Comparison of ENCODE assay signal across 9 mouse cellular contexts in the genomic region with DNA sequence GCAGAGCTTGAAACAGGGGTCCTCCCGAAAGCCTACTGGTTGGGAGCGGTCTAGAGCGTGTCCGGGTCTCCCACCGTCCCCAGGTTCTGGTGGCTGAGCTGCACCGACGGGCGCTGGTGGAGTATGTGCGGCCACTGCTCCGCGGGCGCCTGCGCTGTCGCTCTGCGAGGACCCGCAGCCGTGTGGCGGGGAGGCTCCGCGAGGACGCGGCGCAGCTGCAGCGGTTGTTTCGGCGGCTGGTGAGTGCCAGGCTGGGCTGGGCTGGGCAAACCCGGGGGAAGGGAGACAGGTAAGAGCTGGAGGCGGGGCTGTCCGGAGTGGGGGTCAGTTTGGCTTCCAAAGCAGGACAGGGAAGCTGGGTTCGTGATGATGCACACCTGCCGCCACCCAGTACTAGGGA. TPM values are rescaled to one million over a fixed set of nuclear protein-coding genes. Genes with fewer than 3 reads are reported as not detected.
A peak's percentile ranks its signal among the peaks of the same experiment; 100 is the strongest.
DNase-seq lines count a peak whose midpoint lies in the region; ATAC-seq and TF ChIP-seq lines count a peak whose summit lies in the region.
"Had no signal": no experiment of that assay in that cellular context is flagged by ENCODE, and none has a peak within 500 bp of the region (broad histone marks: within the 10 kb centered on the region; RNA-seq: fewer than 3 reads in every experiment).

No protein-coding gene starts in this region.

- ATAC-seq in heart, embryonic 12.5 days (ENCODE audit: insufficient number of reproducible peaks, low FRiP score): no peak
- 0 out of 2 replicates have a peak, but pooled peaks have one; percentile 35 for ATAC-seq in limb, embryonic 12.5 days (ENCODE audit: insufficient number of reproducible peaks, insufficient read depth, low FRiP score, low TSS enrichment, low read depth)

- no peak for TF ChIP-seq CTCF in cerebellum, adult 2 months (IDR thresholded peaks at IDR 0.05; ENCODE audit: borderline replicate concordance, insufficient read depth, low read depth, low read length)

- peak overlapping the region; percentile 44 for H3K4me2 ChIP-seq in heart, embryonic 12.5 days
- H3K4me2 ChIP-seq in limb, embryonic 12.5 days: peak overlapping the region; percentile 50

- intact Hi-C loops in heart, postnatal 14 days (cut with DNase I): no loop called here

- peaks cover 4% of the 10 kb centered on the region; the same call in 1 of the 2 replicates for H3K36me3 ChIP-seq in heart, embryonic 12.5 days
- H3K36me3 ChIP-seq in limb, embryonic 12.5 days: no peaks in the 10 kb centered on the region

- H3K27me3 ChIP-seq in heart, embryonic 12.5 days (replicated peaks): peaks cover 51% of the 10 kb centered on the region
- peaks cover 69% of the 10 kb centered on the region for H3K27me3 ChIP-seq in limb, embryonic 12.5 days
- no peaks in the 10 kb centered on the region; the same call in 1 of the 2 replicates for H3K27me3 ChIP-seq in cerebellum, adult 2 months (ENCODE audit: control insufficient read depth, insufficient read depth, low read length)

- H3K9ac ChIP-seq in heart, embryonic 12.5 days: no peak overlapping the region
- peak overlapping the region; percentile 27; the same call in 1 of the 2 replicates for H3K9ac ChIP-seq in limb, embryonic 12.5 days (replicated peaks)

- peak overlapping the region; percentile 21 for H3K4me3 ChIP-seq in heart, embryonic 12.5 days
- H3K4me3 ChIP-seq in limb, embryonic 12.5 days (replicated peaks): peak overlapping the region; percentile 32
- no peak overlapping the region for H3K4me3 ChIP-seq in cerebellum, adult 2 months (replicated peaks; ENCODE audit: insufficient read depth, low read depth, low read length)

- peaks cover 13% of the 10 kb centered on the region for H3K4me1 ChIP-seq in heart, embryonic 12.5 days (replicated peaks)
- peaks cover 17% of the 10 kb centered on the region for H3K4me1 ChIP-seq in limb, embryonic 12.5 days (replicated peaks)
- no peaks in the 10 kb centered on the region for H3K4me1 ChIP-seq in cerebellum, adult 2 months (ENCODE audit: control insufficient read depth, insufficient read depth, low read length)

- H3K27ac ChIP-seq in heart, embryonic 12.5 days (ENCODE audit: poor library complexity, severe bottlenecking): no peak overlapping the region
- 0 out of 2 replicates have a peak overlapping the region, but pooled peaks have one; percentile 17 for H3K27ac ChIP-seq in limb, embryonic 12.5 days
- no peak overlapping the region for H3K27ac ChIP-seq in cerebellum, adult 2 months (ENCODE audit: insufficient read depth, low read length)

- TF ChIP-seq POLR2A in cerebellum, adult 2 months (IDR thresholded peaks at IDR 0.05; ENCODE audit: borderline replicate concordance, insufficient read depth, low read length): no peak

- 23% methylated on average over 31 of the region's 31 CpGs for WGBS in heart, embryonic 12.5 days
- 4% methylated on average over 31 of the region's 31 CpGs for WGBS in limb, embryonic 12.5 days
- 4% methylated on average over 31 of the region's 31 CpGs for WGBS in cerebellum, adult 2 months

- no peak for DNase-seq in heart, postnatal 14 days
- peak; percentile 36 for DNase-seq in right cerebral cortex, postnatal 25 days
- no peak for DNase-seq in right cerebral cortex, adult 2 months (ENCODE audit: low spot score in 2 of 2)
- DNase-seq in cerebellum, adult 11 months: no peak
- no peak for DNase-seq in adrenal gland, adult (ENCODE audit: inconsistent age in 2 of 2, low spot score in 1 of 2)
- no peak for DNase-seq in cerebellum, adult 2 months
- DNase-seq: adrenal gland, postnatal 36 days had no signal

- H3K9me3 ChIP-seq in heart, embryonic 12.5 days (replicated peaks): no peaks in the 10 kb centered on the region
- H3K9me3 ChIP-seq in limb, embryonic 12.5 days: no peaks in the 10 kb centered on the region

RNA-seq across cellular contexts. Expression of a gene that starts 18.6 kb away (rescaled TPM):
- 2.4 TPM in 2 replicates for polyA plus RNA-seq in heart, embryonic 12.5 days (2016; fragmentation: Nextera tagmentation; extraction: Ambion mirVana)
- total RNA-seq in heart, postnatal 14 days (2021): 1 to 10 TPM; 2.0 to 2.2 TPM
- 3.6 and 4.1 TPM in 2 replicates for polyA plus RNA-seq in limb, embryonic 12.5 days (2016; fragmentation: Nextera tagmentation; extraction: Ambion mirVana)
- polyA plus RNA-seq in cerebellum, adult 2 months (2012; rRNA removed): 8.6 and 9.2 TPM in 2 replicates

RNA-seq across cellular contexts. Expression of a gene that starts 18.7 kb away (rescaled TPM):
- 66.4 and 74.0 TPM in 2 replicates for polyA plus RNA-seq in heart, embryonic 12.5 days (2016; fragmentation: Nextera tagmentation; extraction: Ambion mirVana)
- 10 to 100 TPM; 48.9 to 49.6 TPM for total RNA-seq in heart, postnatal 14 days (2021)
- polyA plus RNA-seq in limb, embryonic 12.5 days (2016; fragmentation: Nextera tagmentation; extraction: Ambion mirVana): 79.4 and 80.0 TPM in 2 replicates
- polyA plus RNA-seq in cerebellum, adult 2 months (2012; rRNA removed): 23.0 and 26.2 TPM in 2 replicates

RNA-seq across cellular contexts. Expression of a gene that starts 26.4 kb away (rescaled TPM):
- 2.9 and 3.1 TPM in 2 replicates for polyA plus RNA-seq in heart, embryonic 12.5 days (2016; fragmentation: Nextera tagmentation; extraction: Ambion mirVana)
- 1 to 10 TPM in 1 of 2 experiments, under 1 TPM in 1; 0.79 to 1.1 TPM for total RNA-seq in heart, postnatal 14 days (2021)
- 1.5 and 1.8 TPM in 2 replicates for polyA plus RNA-seq in limb, embryonic 12.5 days (2016; fragmentation: Nextera tagmentation; extraction: Ambion mirVana)
- 0.21 and 0.57 TPM in 2 replicates for polyA plus RNA-seq in cerebellum, adult 2 months (2012; rRNA removed)

RNA-seq across cellular contexts. Expression of a gene that starts 28.1 kb away (rescaled TPM):
- 0.08 TPM in 1 of 2 replicates, not detected in the other for polyA plus RNA-seq in heart, embryonic 12.5 days (2016; fragmentation: Nextera tagmentation; extraction: Ambion mirVana)
- total RNA-seq in heart, postnatal 14 days (2021): not detected
- 0.14 TPM in 1 of 2 replicates, not detected in the other for polyA plus RNA-seq in limb, embryonic 12.5 days (2016; fragmentation: Nextera tagmentation; extraction: Ambion mirVana)
- polyA plus RNA-seq in cerebellum, adult 2 months (2012; rRNA removed): 1.3 and 1.8 TPM in 2 replicates

RNA-seq across cellular contexts. Expression of a gene that starts 30.9 kb away (rescaled TPM):
- 11.4 and 11.7 TPM in 2 replicates for polyA plus RNA-seq in heart, embryonic 12.5 days (2016; fragmentation: Nextera tagmentation; extraction: Ambion mirVana)
- total RNA-seq in heart, postnatal 14 days (2021): 10 to 100 TPM; 23.3 to 25.0 TPM
- polyA plus RNA-seq in limb, embryonic 12.5 days (2016; fragmentation: Nextera tagmentation; extraction: Ambion mirVana): 13.5 and 13.6 TPM in 2 replicates
- 50.3 and 52.8 TPM in 2 replicates for polyA plus RNA-seq in cerebellum, adult 2 months (2012; rRNA removed)
